Mouse (Mus musculus) hindbrain, embryonic 16.5 days (tissue): Measurements from ENCODE around the gene Ginm1. TPM values are rescaled to one million over a fixed set of nuclear protein-coding genes. Genes with fewer than 3 reads are reported as not detected.
"Not testable (repeated sequence)": the region's sequence is repeated elsewhere in the genome, so short reads cannot be mapped to it uniquely, and the experiment has no call there.

Source experiments
- ATAC-seq: fragments of 200-750 bp; cut with Nextera tagmentation; 2 replicates; pipeline ENCODE4 v1.8.0; 2017; ENCODE audit warnings: moderate TSS enrichment, moderate library complexity
- H3K27ac ChIP-seq: fragments of 300-500 bp; sonication (generic); 2 replicates; pipeline ENCODE4 v1.5.1; 2014; ENCODE audit warnings: low read depth, mild to moderate bottlenecking, control low read depth, low read length, moderate library complexity
- H3K27me3 ChIP-seq: fragments of 300-500 bp; sonication (generic); replicated peaks from 2 replicates; pipeline ENCODE4 v1.6.1; 2014; ENCODE audit warnings: low read length; ENCODE audit not compliant: control insufficient read depth, insufficient read depth
- H3K36me3 ChIP-seq: fragments of 300-500 bp; sonication (generic); 2 replicates; pipeline ENCODE4 v1.6.1; 2014; ENCODE audit warnings: mild to moderate bottlenecking, low read length, moderate library complexity, mixed read lengths; ENCODE audit not compliant: control insufficient read depth, insufficient read depth
- H3K4me1 ChIP-seq: fragments of 300-500 bp; sonication (generic); 2 replicates; pipeline ENCODE4 v1.6.1; 2014; ENCODE audit warnings: low read depth, low read length; ENCODE audit not compliant: control insufficient read depth, insufficient read depth
- H3K4me2 ChIP-seq: fragments of 300-500 bp; sonication (generic); 2 replicates; pipeline ENCODE4 v1.6.1; 2014; ENCODE audit warnings: mild to moderate bottlenecking, low read length, control low read depth, moderate library complexity
- H3K4me3 ChIP-seq: fragments of 300-500 bp; sonication (generic); 2 replicates; pipeline ENCODE4 v1.5.1; 2014; ENCODE audit warnings: mild to moderate bottlenecking, low read length, control low read depth, moderate library complexity
- H3K9ac ChIP-seq: fragments of 300-500 bp; sonication (generic); 2 replicates; pipeline ENCODE4 v1.6.1; 2014; ENCODE audit warnings: low read depth, mild to moderate bottlenecking, control low read depth, low read length, moderate library complexity
- H3K9me3 ChIP-seq: fragments of 300-500 bp; sonication (generic); 2 replicates; pipeline ENCODE4 v1.6.1; 2014; ENCODE audit warnings: mild to moderate bottlenecking, low read length, moderate library complexity; ENCODE audit not compliant: control insufficient read depth
- WGBS: fragments of 180-500 bp; shearing (Covaris S2); extraction: QIAGEN DNeasy Blood & Tissue Kit; methylation state at CpG from one replicate; pipeline ENCODE4 v1.1.7; 2014; 5-methylcytosine and 5-hydroxymethylcytosine counted together
- polyA plus RNA-seq: library from polyadenylated mRNA; unstranded; fragments of >200 nt; fragmentation: Nextera tagmentation; extraction: Ambion mirVana; gene quantifications from 2 replicates; pipeline ENCODE4 v1.2.1, GENCODE M21; 2015

Ginm1 gene
- polyA plus RNA-seq, 1 experiment from 2014 or later: 57.5 TPM

DNA sequence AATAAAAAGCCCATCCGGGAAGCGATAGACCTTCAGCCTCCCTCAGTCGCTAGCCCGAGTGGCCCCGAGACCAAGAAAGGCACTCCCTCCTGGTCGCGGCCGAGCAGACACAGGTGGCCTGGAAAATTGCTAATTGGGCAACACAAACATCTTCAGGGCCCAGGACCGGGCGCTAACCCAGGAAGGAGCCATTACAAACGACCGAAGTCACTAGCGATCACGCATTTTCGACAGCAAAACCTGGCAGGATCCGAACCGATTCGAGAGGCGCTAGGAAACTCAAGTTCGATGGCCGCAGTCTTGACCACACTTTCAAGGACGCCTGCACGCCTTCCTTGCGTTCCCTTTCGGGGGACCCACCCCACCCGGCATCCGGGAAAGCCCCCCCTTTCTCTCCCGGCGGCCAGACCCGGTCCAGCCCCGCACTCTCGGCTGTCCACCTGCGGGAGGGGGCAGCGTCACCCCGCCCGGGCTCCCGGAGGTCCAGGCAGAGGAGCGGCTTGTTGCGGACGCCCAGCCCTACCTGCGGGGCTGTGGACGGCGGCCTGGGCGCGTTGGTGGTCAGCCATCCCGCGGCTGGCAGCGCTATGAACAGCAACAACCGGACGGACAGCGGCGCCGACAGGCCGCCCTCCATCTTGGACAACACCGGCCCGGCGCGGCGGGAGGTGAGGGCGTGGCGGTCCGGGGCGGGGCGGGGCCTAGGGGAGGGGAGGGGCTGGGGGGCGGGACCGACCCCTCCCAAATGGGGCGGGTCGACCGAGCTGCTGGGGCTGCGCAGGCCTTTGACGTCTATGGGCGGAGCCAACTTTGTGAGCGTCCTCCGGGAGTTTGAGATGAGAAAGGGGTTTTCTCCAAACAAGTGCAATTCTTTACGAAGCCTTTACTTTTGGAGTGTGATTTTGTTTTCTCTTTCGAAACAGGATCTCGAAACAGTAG is 12.1 kb downstream of the Ginm1 start:
- ATAC-seq: peak; percentile 93
- peak overlapping the region; percentile 95 for H3K9ac ChIP-seq
- H3K4me2 ChIP-seq: peak overlapping the region; percentile 79
- peak overlapping the region; percentile 100 for H3K4me3 ChIP-seq
- WGBS: under 1% methylated on average over 44 of the region's 77 CpGs
- H3K9me3 ChIP-seq: no peaks in the 10 kb centered on the region
- H3K27me3 ChIP-seq: no peaks in the 10 kb centered on the region
- peaks cover 6% of the 10 kb centered on the region; the same call in 1 of the 2 replicates for H3K4me1 ChIP-seq
- H3K36me3 ChIP-seq: peaks cover 5% of the 10 kb centered on the region
- H3K27ac ChIP-seq: peak overlapping the region; percentile 80

GRCm38 (mm10) chr10:7779751-7780237 is 12.8 kb downstream of the Ginm1 start:
- Histone ChIP-seq H3K27ac (no peak overlapping the region), H3K27me3 (no peaks in the 10 kb centered on the region), H3K9ac (peak overlapping the region; percentile 95), H3K36me3 (peaks cover 6% of the 10 kb centered on the region), H3K4me3 (peak overlapping the region; percentile 100), H3K9me3 (no peaks in the 10 kb centered on the region), H3K4me2 (peak overlapping the region; percentile 79), H3K4me1 (peaks cover 6% of the 10 kb centered on the region; the same call in 1 of the 2 replicates)
- WGBS: 22% methylated on average over 7 of the region's 7 CpGs
- peak; percentile 5; the same call in 1 of the 2 replicates for ATAC-seq

DNA sequence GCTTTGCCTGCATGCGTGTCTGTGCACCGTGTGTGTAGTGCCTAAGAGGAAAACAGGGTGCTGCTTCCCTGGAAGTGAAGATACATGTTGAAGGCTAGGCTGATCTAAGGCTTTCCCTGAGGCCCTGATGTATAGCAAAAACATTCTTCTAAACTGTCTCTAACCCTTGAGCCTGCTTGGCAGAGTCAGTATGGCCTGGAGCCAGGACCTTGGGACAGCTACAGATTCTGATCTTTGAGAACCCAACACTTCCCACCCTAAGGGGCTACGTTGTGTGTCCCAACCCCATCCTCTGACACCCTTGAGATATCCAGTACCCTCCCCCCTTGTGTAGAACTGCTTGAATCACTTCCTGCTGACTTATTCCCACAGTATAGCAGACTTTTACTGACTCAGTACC is 14.3 kb downstream of the Ginm1 start:
- WGBS: 99% methylated on average over 3 of the region's 3 CpGs
- H3K27me3 ChIP-seq: no peaks in the 10 kb centered on the region
- H3K4me3 ChIP-seq: no peak overlapping the region
- ATAC-seq: no peak
- H3K36me3 ChIP-seq: peaks cover 14% of the 10 kb centered on the region
- H3K9ac ChIP-seq: no peak overlapping the region
- no peaks in the 10 kb centered on the region for H3K9me3 ChIP-seq
- H3K4me1 ChIP-seq: peaks cover 6% of the 10 kb centered on the region; the same call in 1 of the 2 replicates
- no peak overlapping the region for H3K27ac ChIP-seq
- H3K4me2 ChIP-seq: no peak overlapping the region

DNA sequence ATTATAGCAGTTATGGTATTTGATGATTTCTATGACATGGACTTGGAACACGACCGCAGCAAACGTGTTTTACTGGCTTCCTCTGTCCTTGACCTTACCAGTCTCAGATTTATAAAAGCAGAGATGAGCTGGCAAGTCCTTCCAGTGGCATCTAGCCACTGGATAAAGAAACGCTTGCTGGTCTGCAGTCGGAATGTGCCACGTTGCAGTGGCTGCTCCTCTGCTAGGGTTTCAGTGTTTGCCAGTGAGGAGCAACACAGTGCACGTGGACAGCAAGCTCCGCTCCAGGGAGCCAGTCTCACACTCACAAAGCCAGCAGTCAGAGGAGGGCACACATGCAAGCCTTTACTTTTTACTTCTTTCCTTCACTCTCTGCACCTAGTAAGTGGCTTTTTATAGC is 17.2 kb downstream of the Ginm1 start:
- no peaks in the 10 kb centered on the region for H3K9me3 ChIP-seq
- ATAC-seq: no peak
- H3K4me3 ChIP-seq: no peak overlapping the region
- no peak overlapping the region for H3K27ac ChIP-seq
- peaks cover 29% of the 10 kb centered on the region for H3K36me3 ChIP-seq
- no peak overlapping the region for H3K9ac ChIP-seq
- no peak overlapping the region for H3K4me2 ChIP-seq
- 0 out of 2 replicates have a peak, but pooled peaks cover 3% of the 10 kb centered on the region for H3K4me1 ChIP-seq
- no peaks in the 10 kb centered on the region for H3K27me3 ChIP-seq
- WGBS: 94% methylated on average over 8 of the region's 8 CpGs

GRCm38 (mm10) chr10:7772769-7773168 is 19.9 kb downstream of the Ginm1 start:
- no peaks in the 10 kb centered on the region for H3K27me3 ChIP-seq
- WGBS: 90% methylated on average over 1 of the region's 1 CpGs
- no peak for ATAC-seq
- no peak overlapping the region for H3K9ac ChIP-seq
- no peak overlapping the region for H3K4me3 ChIP-seq
- no peak overlapping the region for H3K4me2 ChIP-seq
- no peaks in the 10 kb centered on the region for H3K4me1 ChIP-seq
- H3K36me3 ChIP-seq: peaks cover 39% of the 10 kb centered on the region
- no peaks in the 10 kb centered on the region for H3K9me3 ChIP-seq
- no peak overlapping the region for H3K27ac ChIP-seq

GRCm38 (mm10) chr10:7772346-7772745 is 20.3 kb downstream of the Ginm1 start:
- no peak for ATAC-seq
- H3K27me3 ChIP-seq: no peaks in the 10 kb centered on the region
- H3K27ac ChIP-seq: no peak overlapping the region
- H3K36me3 ChIP-seq: peaks cover 42% of the 10 kb centered on the region
- H3K4me3 ChIP-seq: no peak overlapping the region
- no peaks in the 10 kb centered on the region for H3K4me1 ChIP-seq
- no peaks in the 10 kb centered on the region for H3K9me3 ChIP-seq
- no peak overlapping the region for H3K9ac ChIP-seq
- WGBS: 95% methylated on average over 4 of the region's 4 CpGs
- no peak overlapping the region for H3K4me2 ChIP-seq

DNA sequence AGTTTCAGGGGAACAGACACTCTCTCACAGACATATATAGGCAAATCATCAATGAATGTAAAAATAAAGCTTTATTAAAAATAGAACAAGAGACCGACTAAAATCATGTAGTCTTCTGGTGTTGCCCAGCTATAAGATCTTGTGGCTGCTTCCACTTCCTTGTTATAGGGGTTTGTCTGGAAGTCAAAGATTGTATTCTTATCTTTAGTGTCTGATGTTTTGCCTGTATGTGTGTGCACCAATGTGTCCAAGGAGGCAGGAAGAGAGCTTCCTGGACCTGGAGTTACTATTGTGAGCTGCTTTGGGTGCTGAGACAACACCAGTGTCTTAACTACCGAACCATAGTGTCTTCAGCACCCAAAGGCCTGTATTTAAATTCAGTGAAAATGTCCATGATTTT is 35.1 kb downstream of the Ginm1 start:
- no peak overlapping the region for H3K27ac ChIP-seq
- no peak overlapping the region for H3K4me2 ChIP-seq
- no peak overlapping the region for H3K9ac ChIP-seq
- H3K27me3 ChIP-seq: no peaks in the 10 kb centered on the region
- no peaks in the 10 kb centered on the region for H3K9me3 ChIP-seq
- 95% methylated on average over 2 of the region's 2 CpGs for WGBS
- no peak overlapping the region for H3K4me3 ChIP-seq
- H3K36me3 ChIP-seq: peaks cover 32% of the 10 kb centered on the region
- H3K4me1 ChIP-seq: no peaks in the 10 kb centered on the region
- ATAC-seq: no peak

DNA sequence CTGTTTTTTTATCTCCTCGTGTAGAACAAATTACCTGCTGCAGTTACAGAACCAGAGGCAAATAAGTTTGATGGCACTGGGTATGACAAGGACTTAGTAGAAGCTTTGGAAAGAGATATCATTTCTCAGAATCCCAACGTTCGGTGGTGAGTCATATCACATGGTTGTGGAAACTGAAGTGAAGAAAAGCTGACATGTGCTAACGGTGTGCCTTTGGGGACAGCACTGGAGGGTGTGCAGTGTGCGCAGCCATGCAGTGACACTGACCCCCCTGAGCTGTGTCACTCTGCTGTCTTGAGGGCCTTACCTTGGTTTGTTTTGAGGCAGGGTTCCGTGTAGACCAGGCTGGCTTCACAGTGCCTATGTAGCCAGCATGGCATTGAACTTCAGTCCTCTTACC is 43.9 kb downstream of the Ginm1 start:
- Histone ChIP-seq H3K4me2 (no peak overlapping the region), H3K4me3 (no peak overlapping the region), H3K9me3 (no peaks in the 10 kb centered on the region), H3K27ac (no peak overlapping the region), H3K4me1 (no peaks in the 10 kb centered on the region), H3K36me3 (peaks cover 19% of the 10 kb centered on the region), H3K27me3 (no peaks in the 10 kb centered on the region), H3K9ac (no peak overlapping the region)
- no peak for ATAC-seq
- WGBS: 92% methylated on average over 6 of the region's 6 CpGs

GRCm38 (mm10) chr10:7745528-7745927 is 47.1 kb downstream of the Ginm1 start:
- not testable (repeated sequence) for H3K9me3 ChIP-seq, H3K9ac ChIP-seq, H3K4me2 ChIP-seq, H3K27me3 ChIP-seq, H3K27ac ChIP-seq, H3K4me1 ChIP-seq, H3K4me3 ChIP-seq, ATAC-seq
- H3K36me3 ChIP-seq: peaks cover 15% of the 10 kb centered on the region; the same call in 1 of the 2 replicates
- 94% methylated on average over 6 of the region's 6 CpGs for WGBS
